Mouse (Mus musculus) megakaryocyte, embryonic 14.5 days (primary cell): ENCODE measurements at regions not wholly inside any gene's neighbourhood (a gene's known extent, or its start where the extent isn't known, plus 50 kb on each side); places are given as distances from the start of the nearest gene placed in this dataset.

Experiments
- FLI1 ChIP-seq: IDR thresholded peaks from 2 replicates; pipeline ENCODE4 v1.6.1; 2012; ENCODE audit warnings: low read length, inconsistent platforms, mixed read lengths
- GATA1 ChIP-seq: IDR thresholded peaks from 3 replicates; pipeline ENCODE4 v1.6.1; 2012; ENCODE audit warnings: mixed read lengths, low read length, inconsistent platforms, borderline replicate concordance

- TF ChIP-seq GATA1 = no peak
- TF ChIP-seq FLI1 = no peak
Measured at GRCm38 (mm10) chr10:71832633-71833032, 485.1 kb downstream of the Ipmk start.
